Mouse (Mus musculus) spleen, postnatal 36 days (tissue): ENCODE measurements around the gene Atp8b4.
"Not testable (repeated sequence)": the region's sequence is repeated elsewhere in the genome, so short reads cannot be mapped to it uniquely, and the experiment has no call there.

Experiments used
- DNase-seq, 2 experiments: peaks; one replicate each; pipeline ENCODE4 v3.0.0; 2022; ENCODE audit warnings: low spot score in 2 of 2, mixed read lengths in 1 of 2

Gene Atp8b4

DNA sequence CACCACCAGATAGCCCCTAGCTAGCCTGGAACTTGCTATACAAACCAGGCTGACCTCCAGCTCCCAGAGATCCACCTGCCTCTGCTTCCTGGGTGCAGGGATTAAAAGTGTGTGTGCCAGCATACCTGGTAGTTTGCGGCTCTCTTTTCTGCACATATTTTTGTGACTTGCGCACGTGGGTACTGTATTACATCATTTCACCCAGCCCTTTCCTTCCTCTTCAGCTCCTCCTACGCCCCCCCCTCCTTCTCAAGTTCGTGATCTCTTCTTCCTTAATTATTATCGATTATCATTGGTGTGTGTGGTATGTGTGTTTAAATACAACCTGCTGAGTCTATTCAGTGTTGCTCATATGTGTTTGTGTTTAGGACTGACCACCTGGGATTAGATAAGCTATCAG, at the start of gene Atp8b4:
Gene Atp8b4 (minus strand): TSS at position 154 of the 400 bp plus-strand sequence.
- no peak for DNase-seq

DNA sequence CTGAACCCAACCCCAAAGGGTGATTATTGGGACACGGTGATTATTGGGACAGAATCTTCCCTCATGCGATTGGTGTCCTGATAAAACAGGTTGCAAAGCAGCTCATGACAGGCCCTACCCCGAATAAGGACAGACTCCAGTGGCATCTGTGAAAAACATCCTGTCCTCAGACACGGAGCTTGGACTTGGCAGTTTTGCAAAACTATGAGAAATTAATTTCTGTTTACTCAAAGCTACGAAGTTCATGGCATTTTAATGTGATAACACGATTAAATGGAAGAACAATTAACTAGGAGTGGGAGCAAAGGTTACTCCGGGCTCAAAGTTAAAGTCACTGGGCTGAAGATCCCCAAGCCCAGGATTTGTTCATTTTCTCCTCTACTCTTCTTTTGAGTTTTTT, 49.2 kb upstream of the Atp8b4 start:
- DNase-seq = no peak

DNA sequence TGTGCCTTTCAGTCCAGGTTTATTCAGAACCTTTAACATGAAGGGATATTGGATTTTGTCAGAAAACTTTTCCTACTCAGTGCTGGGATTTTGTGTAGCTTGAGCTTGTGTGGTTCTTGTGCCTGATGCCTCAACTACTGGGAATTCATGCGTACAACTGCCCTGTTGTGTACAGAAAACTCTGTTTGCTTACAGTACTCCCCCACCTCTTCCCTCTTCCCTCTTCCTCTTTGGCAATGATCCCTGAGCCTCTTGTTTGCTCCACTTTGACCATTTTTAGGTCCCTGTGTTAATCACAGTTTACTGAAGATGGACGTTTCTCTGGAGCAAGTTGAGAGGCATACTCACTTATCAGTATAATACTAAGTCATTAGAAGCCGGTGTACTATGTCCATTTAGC, 45.9 kb upstream of the Atp8b4 start:
- DNase-seq = no peak

DNA sequence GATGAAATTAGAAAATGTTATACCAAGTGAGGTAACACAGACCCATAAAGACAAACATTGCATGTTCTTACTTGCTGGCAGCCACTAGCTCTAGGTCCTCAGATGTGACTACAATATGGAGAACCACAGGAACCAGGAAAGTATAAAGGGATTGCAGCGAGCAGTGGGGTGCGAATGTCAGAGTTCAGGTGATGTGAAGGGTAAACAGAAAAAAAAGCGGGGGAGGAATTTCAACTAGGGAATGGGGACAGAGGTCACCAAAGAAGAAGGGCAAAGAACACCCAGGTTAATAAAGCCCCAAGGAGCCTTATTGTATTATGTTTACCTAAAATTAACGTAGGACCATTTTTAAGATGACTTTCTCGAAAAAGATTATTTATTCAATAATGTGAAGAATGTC, 44.8 kb upstream of the Atp8b4 start:
- DNase-seq = no peak

DNA sequence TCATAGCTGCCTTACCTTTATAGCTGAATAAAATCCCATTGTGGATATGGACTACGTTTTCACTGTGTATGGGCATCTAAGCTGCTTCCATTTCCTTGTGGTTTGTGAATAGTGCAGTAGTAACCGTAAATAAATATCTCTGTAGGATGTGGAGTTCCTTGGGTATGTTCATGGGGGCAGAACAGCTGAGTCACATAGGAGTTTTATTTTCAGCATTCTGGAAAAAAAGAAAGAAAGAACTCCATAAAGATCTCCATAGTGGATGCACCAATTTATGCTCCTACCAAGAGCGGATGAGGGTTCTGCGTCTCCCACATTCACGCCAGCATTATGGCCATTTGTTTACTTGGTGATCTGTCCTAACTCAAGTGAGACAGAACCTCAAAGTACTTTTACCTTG, 41.7 kb upstream of the Atp8b4 start:
- no peak for DNase-seq

DNA sequence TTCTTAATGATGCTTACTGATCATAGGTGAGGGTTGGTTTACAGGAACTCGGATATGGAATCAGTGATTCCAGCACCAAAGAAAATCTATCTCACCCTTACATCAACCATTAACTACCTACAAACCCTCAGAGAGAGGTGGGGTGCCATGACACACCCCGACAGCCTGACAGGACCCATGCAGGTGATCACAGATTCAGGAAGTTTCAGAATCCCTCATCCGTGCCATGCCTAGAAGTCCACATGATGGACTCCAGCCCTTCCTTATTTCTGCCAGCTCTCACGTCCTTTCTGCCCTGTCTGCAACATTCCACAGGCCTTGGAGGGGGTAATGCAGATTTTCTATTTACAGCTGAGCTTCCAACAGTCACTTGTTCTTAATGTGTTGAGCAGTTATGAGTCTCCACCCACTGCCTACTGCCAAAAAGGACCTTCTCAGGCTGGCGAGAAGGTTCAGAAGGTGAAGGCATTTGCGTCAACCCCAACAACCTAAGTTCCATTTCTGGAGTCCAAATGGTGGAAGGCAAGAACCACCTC, 40.0 kb upstream of the Atp8b4 start:
- DNase-seq = no peak

DNA sequence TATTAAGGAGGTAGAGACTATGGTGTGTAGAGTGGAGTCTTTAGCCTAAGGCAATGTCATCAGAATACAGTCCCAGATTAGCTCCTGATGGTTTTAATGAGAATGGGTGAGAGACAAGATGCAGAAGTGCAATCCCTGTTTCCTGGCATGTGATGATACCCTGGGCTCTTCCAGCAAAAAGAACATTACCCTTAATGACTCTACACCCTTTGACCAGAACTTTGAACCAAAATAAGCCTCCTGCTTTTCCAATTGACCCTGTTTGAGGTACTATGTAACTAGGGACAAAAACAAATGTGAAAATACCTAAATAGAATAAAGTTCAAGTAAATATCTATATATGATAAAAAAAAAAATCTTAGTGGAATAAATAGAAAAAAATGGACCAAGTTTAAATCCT, 37.2 kb upstream of the Atp8b4 start:
- DNase-seq = no peak

DNA sequence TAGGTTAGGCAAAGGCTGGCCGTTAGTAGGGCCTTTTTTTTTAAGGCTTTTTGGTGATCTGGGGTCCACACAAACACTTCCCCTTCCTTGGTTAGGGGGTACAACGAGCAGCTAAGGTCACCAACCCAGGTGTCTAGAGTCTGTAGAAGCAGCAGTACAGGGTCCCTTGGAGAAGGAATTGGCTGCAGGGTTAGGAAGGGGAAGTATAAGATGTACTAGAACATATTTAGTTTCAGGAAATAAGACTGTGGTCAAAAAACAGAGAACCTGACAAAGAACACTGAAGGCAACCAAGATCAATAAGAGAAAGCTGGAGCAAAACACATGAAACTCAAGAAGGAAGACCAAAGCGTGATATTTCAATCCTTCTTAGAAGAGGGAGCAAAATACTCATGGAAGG, 30.1 kb upstream of the Atp8b4 start:
- DNase-seq = no peak

DNA sequence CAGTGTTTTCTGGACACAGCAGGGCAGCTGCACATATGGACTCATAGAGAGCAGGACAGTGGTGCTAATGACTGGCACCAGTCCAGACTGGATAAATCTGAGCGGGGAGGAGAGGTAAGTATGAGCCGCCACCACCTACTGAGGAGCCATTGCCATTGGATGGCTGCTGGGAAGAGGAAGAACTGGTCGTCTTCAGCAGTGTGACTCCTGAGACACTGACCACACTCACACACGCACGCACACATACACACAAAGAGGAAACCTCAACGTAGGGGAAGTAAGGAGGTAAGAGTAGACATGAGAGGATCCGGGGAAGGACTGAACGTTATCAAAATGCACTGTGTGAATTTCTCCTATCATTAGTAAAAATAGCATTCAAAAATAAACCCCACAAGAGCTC, 27.0 kb upstream of the Atp8b4 start:
- DNase-seq = no peak

DNA sequence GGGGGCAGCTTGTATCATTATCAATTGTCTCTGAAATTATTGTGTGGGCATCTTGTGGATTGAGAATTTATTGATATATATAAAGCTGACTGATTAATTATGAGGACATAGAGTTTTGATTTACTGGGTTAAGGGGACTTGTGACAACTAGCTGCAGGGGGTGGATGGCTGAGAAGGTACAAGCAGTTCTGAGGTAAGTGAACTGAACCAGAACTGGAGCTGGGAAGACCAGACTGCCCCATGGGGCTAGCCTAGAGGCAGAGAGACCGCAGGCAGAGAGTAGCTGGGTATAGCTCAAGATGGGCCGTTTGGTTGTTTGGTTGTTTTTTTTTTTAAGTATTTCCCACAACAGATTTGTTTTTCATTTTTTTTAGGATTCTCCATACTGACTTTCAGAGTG, 23.8 kb upstream of the Atp8b4 start:
- no peak for DNase-seq

DNA sequence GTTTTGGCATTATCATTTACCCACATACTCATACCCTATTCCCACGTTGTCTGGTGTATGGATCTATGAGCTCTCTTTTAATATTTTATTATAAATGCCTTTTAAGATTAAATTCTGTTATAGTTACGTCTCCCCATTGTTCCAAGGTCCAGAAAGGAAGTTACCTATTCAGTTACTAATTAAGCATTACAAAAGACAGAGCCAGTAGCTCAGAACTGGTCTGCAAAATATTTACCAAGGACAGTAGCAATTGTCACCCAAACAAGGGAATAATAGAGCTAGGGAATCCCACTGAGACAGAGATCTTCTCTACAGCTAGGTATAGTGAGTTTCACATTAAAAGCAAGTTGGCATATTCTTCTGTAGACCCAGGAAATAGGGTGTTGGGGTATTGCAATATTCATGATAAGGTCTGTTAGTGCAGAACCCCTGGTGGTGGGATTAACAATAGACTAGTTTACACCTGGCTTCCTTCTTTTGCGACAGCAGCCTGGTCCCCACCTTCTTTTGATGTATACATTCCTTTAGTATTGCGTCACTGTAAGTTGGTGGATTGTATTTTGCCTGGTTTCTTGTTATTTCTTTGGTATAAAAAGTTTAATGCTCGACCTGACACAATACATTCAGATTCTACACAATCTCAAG, 22.7 kb upstream of the Atp8b4 start:
- DNase-seq = not testable (repeated sequence)

DNA sequence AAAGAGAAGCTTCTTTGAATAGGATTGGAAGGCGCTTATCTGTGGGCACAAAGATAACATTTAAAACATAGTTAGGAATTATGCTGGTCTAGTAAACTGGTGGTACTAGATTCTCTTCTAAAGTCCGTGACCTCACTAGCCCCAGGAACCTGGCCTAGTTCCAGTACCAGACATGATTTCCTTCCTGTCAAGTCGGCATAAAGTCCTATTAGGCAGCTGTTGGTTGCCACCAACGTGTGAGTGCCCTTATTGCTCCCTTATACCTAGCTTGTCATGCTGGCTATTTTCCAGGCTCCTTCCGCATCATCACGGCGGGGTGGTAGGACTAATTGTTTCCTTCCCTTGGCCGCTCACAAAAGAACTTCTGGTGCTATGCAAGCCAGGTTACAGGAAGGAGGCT, 21.6 kb upstream of the Atp8b4 start:
- no peak for DNase-seq

DNA sequence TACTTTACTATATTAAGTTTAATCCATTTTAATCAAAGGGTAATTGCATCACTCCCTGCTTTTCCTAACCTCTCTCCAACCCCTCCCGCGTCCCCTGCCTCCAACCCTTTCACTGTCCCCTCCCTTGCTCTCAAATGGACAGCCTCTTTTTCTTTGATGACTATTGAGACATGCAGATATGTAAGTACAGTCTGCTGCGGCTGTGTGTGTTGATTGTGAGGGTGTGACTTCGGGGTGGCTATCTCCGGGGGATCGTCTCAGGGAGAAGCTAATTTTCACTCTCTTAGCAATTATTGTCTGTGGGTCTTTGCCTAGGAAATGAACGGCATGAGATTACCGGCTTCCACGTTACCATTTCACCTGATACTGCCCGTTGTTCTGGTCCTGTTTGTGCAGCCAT, 21.0 kb upstream of the Atp8b4 start:
- DNase-seq = no peak

DNA sequence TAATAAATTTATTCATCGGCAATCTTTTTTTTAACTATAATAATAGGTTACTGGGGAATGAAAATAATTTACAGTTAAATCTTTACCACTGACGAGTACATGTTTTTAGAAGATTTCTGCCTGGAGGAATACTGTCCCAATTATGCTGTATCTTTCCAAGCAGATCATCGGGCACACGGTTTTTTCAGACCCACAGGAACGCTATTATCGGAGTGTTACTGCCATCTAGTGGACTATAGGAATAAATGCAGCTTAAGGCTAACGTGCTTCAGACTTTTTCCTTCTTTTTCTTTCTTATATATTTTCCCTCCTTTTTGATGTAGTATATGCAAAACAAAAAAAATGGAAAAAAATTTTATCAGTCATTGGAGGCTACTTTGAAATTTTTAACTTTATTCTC, 20.4 kb upstream of the Atp8b4 start:
- no peak for DNase-seq

DNA sequence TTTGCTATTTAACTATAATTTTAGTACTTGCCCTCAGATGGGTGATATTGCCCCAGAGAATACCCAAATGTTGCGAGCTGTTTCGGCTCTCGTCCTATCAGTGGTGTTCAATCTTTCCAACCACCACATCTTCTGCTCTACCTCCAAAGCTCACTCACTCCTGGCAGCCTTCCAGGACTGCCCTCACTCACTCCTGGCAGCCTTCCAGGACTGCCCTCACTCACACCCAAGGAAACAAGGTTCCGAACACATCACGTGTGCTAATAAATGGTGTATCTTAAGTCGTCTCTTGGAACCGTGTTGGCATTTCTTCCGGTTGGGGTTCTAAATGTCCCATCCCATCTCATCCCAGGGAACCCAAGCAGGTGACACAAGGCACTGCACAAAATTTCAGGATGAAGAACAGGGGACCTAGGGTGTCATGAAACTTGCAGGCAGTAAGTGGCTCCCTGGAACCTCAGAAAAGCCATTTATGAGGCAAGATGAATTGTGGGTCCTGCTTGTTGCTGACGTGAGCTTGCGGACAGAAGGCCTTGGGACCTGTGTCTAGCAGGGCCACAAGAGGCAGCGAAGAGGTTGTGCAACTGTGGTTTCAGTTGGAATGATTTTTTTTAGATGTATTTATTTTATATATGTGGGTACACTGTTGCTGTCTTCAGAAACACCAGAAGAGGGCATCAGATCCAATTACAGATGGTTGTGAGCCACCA, 19.6 kb upstream of the Atp8b4 start:
- no peak for DNase-seq

DNA sequence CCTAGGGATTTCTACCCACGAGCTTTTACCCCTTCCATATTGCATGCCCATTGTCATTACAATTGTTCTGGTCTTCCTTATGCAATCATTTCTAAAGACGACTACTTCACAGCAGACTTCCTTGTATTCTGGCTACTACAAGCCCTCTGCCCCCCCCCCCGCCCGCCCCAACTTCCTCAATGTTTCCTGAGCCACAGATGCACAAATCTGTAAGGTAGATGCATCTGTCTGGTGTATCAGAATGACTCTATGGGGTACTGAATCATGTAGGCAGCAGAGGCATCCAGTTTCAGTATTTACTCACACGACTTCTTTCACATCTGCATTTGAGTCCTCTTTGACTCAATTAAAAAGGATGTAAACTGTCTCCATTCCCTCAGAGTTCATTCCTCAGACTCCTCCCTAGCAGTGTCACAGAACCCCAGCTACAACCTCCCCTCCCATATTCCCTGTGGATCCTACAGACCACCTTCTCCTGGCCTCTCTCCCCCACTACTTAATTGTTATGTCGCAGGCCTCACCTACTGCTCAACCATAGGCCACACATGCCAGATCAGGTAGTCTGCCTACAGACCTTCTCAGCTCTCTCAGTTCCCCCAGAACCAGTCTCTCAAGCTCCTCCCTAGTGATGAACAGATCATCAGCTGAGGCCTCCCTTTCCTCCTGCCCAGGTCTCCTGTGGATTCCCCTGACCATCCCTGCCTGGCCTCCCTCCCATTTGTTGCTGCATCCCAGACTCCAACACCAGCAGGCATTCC, 14.8 kb upstream of the Atp8b4 start:
- DNase-seq = no peak

DNA sequence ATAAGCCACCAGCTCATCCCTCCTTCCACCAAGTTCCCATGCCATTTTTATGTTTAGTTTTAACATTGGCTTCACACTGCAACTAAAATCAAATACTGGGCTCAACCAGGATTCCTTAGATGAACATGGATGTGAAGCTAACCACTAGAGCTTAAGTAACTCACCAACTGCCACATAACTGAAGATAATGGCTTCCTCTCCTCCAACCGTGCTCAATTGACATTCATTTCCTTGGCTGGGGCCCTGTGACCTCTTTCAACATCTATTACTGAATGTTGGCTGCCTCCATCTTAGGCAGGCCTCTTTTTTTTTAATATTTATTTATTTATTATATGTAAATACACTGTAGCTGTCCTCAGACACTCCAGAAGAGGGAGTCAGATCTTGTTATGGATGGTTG, 7.8 kb upstream of the Atp8b4 start:
- DNase-seq = no peak

DNA sequence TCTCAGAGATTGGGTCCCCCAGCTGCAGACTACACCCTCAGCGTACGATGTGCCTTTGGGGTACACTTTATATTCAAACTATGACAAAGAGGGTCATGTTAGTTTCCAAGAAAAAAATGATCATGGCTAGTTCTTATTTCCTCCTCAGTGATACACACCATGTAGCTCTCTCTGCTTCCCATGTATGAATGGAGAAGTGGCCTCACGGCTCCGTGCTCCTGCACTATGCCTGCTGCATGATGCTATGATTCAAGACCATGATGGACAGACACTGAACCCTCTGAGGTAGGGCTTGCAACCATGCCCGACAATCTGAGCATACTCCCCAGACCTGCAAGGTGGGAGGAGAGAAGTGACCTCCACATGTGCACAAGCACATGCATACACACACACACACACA, 7.0 kb upstream of the Atp8b4 start:
- no peak for DNase-seq

DNA sequence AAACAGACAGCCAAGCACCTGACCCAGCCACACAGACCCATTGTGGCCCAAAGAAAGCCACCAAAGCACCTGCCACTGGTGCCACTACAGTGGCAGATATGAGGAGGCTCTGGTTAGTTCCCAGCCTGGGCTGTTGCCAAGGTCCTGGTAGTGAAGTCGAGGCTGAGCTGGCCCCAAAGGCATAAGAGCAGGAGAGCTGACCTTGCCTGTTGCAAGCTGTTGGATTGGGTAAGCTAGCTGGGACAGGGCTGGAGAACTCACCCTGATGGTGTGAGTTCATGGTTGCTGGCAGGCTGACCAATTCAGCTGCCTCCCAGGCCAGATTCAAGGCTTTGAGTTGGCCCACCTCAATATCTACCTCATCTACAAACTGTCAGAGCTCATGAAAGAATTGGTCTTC, 4.7 kb upstream of the Atp8b4 start:
- no peak for DNase-seq

DNA sequence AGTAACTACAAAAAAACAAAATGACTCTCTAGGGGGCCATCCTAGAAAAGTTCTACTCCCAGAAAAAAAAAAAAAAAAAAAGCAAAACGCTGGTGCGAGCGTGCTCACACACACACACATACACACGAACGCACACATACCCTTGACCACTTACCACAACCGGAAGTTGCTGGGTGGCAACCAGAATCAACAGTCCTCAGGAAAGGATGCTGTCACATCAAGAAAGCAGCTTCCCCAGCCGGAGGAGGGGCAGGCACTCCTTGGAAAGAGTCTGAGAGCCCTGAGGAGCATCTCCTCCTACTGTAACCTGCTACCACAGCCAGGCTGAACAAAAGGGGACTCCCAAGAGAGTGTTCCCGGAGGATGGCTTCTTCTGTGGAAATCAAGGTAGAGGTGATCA, 744 bp downstream of the Atp8b4 start:
- peak; percentile 51 to 61 for DNase-seq

DNA sequence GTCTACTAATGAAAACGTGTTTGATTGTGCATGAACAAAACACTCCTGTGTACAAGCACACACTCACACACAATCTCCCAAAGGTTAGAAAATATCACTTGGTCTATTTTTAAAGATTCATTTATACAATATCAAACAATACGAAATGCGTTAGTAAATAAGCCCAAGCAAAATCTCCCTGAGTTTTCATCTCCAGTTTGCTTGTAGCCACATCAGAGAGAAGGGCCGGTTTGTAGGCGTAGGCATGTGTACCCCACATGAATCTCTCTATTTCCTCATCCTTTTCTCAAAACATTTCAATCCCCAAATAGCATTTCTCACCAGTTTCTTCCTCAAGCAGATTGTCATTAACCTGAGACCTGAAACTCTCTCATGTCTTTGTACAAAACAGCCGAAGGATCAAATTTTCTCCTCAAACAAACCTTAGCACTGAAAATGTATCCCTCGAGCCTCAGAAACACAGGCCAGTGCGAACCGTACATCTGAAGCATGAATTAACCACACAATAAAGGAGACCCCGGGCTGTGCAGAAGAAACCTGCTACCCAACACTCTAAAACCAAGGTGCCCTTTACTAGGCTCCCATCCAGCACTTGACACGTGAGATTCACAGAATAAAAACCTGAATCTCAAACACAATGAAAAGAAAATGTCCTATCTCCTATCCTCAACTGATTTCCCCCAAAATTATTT, 1.6 kb downstream of the Atp8b4 start:
- DNase-seq = no peak

DNA sequence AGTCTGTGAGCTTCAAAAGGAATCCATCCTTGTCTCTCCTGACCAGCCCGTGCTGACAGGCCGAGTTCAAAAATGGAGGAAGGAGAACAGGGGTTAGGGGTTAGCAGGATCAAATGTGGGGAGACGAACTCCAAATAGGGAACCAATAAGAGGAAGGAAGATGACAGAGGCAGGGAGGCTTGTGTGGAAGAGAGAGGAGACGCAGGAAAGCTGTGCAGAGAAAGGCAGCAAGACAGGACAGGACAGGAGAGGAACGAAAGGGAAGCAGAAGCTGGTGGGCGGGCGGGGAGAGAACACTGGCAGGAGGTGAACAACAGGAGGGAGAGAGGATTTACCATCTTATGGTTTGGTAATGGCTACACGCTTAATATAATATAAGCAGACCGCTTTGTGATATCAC, 3.6 kb downstream of the Atp8b4 start:
- no peak for DNase-seq
